Mouse (Mus musculus) E14TG2a.4 (cell line): ENCODE measurements at regions not wholly inside any gene's neighbourhood (a gene's known extent, or its start where the extent isn't known, plus 50 kb on each side); places are given as distances from the start of the nearest gene placed in this dataset.

Experiments
- H3K27me3 ChIP-seq: 2 replicates; pipeline ENCODE4 v1.6.1; 2014; ENCODE audit warnings: low read length, control low read depth; ENCODE audit not compliant: insufficient read depth
- H3K36me3 ChIP-seq: 2 replicates; pipeline ENCODE4 v1.6.1; 2014; ENCODE audit warnings: low read length, control low read depth; ENCODE audit not compliant: insufficient read depth
- H3K4me1 ChIP-seq: replicated peaks from 2 replicates; pipeline ENCODE4 v1.6.1; 2014; ENCODE audit warnings: low read depth, low read length, control low read depth
- H3K4me3 ChIP-seq: replicated peaks from 2 replicates; pipeline ENCODE4 v1.5.1; 2014; ENCODE audit warnings: mild to moderate bottlenecking, low read length
- H3K9me3 ChIP-seq: 2 replicates; pipeline ENCODE4 v1.6.1; 2014; ENCODE audit warnings: low read length, control low read depth
- CTCF ChIP-seq: conservative IDR thresholded peaks from 2 replicates; pipeline ENCODE4 v1.5.1; 2014; ENCODE audit warnings: low read length
- NANOG ChIP-seq: IDR thresholded peaks from 2 replicates; pipeline ENCODE4 v1.6.1; 2014; ENCODE audit warnings: borderline replicate concordance, low read length, mixed read lengths
- POU5F1 ChIP-seq: IDR thresholded peaks from 2 replicates; pipeline ENCODE4 v1.6.1; 2014; ENCODE audit warnings: low read length, borderline replicate concordance

DNA sequence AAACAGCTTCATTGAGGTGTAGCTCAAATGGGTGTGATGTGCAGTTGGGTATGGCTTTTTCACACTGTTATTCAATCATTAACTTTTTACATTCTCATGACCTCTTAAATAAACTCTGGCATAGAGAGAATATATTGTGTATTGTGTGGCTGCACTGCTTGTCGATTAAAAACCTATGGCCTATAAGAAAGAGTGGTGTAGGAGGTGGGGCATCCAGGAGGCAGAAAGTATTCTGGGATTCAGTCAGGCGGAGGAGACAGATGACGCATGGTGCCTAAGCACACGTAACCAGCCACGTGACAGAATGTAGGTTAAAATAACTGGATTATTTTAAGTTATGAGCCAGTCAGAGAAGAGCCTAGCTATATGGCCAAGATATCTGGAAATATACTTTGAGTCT lies 78.2 kb upstream of the Slc16a7 start:
- Histone ChIP-seq H3K36me3 (no peaks in the 10 kb centered on the region), H3K4me1 (no peaks in the 10 kb centered on the region), H3K27me3 (no peaks in the 10 kb centered on the region), H3K4me3 (no peak overlapping the region), H3K9me3 (no peaks in the 10 kb centered on the region)
- no peak for TF ChIP-seq CTCF
- TF ChIP-seq NANOG = no peak
- TF ChIP-seq POU5F1 = no peak

DNA sequence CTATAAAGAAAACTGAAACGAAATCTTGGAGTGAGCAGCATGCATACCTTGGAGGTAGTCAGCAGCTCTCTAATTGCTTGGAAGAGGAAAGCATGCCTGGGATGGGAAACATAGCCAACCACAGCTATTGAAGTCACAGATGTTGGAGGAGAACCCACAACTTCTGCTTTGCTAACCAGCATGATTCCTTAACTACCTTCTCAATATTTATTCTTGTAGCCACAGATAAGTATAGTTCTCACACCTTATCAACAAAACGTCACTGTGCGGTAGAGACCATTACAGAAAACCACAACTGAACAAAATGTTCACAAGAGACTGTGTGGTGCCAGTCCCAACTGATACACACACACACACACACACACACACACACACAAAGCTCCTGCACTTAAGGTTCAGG lies 99.1 kb upstream of the Slc16a7 start:
- Histone ChIP-seq H3K9me3 (peaks cover 10% of the 10 kb centered on the region), H3K36me3 (no peaks in the 10 kb centered on the region), H3K27me3 (no peaks in the 10 kb centered on the region), H3K4me1 (no peaks in the 10 kb centered on the region), H3K4me3 (no peak overlapping the region)
- TF ChIP-seq CTCF (no peak), POU5F1 (no peak), NANOG (no peak)

DNA sequence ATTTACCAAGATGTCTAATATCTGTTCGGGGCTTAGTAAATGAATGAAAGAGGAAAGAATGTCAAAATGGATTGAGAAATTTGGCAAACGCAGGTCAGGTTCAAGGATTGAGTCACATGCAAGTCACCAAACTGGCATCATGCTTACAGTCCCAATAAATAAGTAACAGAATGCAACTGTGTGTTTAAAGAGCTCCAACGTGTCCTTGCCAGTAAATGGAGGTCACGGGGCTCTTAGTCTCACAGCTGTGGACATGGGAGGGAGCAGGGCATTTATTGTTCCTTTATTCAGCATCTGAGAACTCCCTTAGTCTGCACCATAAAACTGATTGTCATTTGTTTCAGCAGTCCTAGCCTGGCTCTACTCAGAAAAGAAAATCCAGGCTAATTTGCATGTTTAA lies 101.1 kb upstream of the Slc16a7 start:
- TF ChIP-seq POU5F1 = no peak
- no peak for TF ChIP-seq CTCF
- TF ChIP-seq NANOG = no peak
- Histone ChIP-seq H3K4me3 (no peak overlapping the region), H3K36me3 (no peaks in the 10 kb centered on the region), H3K4me1 (no peaks in the 10 kb centered on the region), H3K27me3 (no peaks in the 10 kb centered on the region), H3K9me3 (peaks cover 10% of the 10 kb centered on the region)

DNA sequence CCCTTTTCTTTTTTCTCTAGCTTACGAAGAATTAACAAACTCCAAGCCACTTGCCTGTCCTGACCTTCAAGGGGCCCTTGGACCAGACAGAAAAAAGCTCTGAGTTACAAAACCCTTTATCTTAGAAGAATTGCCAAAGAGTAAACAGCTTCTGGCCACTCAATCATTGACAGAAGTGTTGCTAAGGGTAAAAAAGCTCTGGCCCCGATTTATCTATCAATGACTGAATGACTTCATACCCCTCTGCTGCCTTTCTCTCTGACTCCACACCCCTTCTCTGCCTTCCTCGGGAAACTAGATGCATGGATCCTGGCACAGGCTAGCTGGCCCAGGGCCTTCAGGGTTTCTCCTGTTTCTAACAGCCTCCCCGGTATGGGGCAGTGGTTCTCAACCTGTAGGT lies 105.2 kb upstream of the Slc16a7 start:
- no peaks in the 10 kb centered on the region for H3K27me3 ChIP-seq
- no peak for TF ChIP-seq NANOG
- TF ChIP-seq POU5F1 = no peak
- no peak for TF ChIP-seq CTCF
- peaks cover 10% of the 10 kb centered on the region for H3K9me3 ChIP-seq
- no peak overlapping the region for H3K4me3 ChIP-seq
- no peaks in the 10 kb centered on the region for H3K36me3 ChIP-seq
- no peaks in the 10 kb centered on the region for H3K4me1 ChIP-seq

DNA sequence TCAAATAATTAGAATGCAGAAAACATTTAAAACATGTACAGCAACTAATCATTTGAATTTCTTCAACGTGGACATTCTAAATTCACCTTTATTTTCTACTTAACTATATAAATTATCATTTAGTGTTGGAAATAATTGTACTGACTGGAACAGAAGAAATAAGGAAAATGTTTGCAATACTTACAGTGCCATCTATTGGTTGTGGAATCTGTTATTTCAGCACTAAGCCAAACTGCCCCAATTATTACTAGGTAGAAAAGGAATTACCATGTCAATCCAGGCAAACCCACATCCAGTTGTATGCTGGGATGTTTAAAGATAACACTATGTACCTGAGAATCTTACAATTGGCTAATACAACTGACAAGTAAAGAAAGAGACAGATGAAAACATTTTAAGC lies 109.1 kb upstream of the Slc16a7 start:
- H3K4me1 ChIP-seq = no peaks in the 10 kb centered on the region
- H3K4me3 ChIP-seq = no peak overlapping the region
- H3K27me3 ChIP-seq = no peaks in the 10 kb centered on the region
- TF ChIP-seq POU5F1 (no peak), CTCF (no peak), NANOG (no peak)
- no peaks in the 10 kb centered on the region for H3K36me3 ChIP-seq
- no peaks in the 10 kb centered on the region for H3K9me3 ChIP-seq

DNA sequence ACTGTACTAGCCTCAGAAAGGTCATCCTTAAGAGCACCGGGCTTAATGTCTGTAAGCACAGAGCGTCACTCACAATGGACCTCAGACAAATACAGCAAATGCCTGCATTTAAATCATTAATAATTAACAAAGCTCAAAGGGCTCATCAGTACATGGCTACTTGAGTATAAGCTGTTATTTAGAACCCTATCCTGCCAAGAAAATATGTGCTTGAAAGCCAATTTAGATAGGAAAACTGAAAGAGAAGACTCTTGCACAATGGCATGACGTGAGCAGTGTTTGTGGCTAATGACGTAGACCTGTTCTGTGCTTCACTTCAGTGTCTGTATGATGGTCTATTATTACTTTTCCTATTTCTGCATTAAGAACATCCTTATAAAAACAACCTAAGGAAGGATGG lies 111.1 kb upstream of the Slc16a7 start:
- no peak for TF ChIP-seq CTCF
- H3K4me3 ChIP-seq = no peak overlapping the region
- no peaks in the 10 kb centered on the region for H3K4me1 ChIP-seq
- no peaks in the 10 kb centered on the region for H3K9me3 ChIP-seq
- no peaks in the 10 kb centered on the region for H3K36me3 ChIP-seq
- H3K27me3 ChIP-seq = no peaks in the 10 kb centered on the region

DNA sequence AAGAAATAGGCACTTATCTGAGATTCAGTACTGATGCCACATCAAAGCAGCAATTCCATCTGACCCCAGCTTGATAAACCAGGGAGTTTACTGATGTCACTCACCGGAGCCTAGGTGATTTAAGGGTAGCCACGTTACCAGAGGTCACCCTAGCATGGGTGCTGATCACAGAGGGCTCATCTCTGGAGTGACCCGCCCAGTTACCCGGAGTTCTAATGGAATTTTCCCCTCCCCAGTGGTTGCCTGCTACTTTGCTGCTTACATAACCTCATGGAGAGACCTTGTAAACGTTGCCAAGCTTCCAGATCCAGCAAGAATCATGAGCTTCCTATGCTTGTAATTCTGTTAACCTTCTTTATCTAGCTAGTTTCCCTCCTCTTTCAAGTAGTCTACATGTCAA lies 125.8 kb upstream of the Slc16a7 start:
- no peaks in the 10 kb centered on the region for H3K4me1 ChIP-seq
- 0 out of 2 replicates have a peak, but pooled peaks cover 3% of the 10 kb centered on the region for H3K9me3 ChIP-seq
- H3K27me3 ChIP-seq = no peaks in the 10 kb centered on the region
- H3K4me3 ChIP-seq = no peak overlapping the region
- no peak for TF ChIP-seq CTCF
- TF ChIP-seq NANOG = no peak
- no peak for TF ChIP-seq POU5F1
- H3K36me3 ChIP-seq = no peaks in the 10 kb centered on the region

DNA sequence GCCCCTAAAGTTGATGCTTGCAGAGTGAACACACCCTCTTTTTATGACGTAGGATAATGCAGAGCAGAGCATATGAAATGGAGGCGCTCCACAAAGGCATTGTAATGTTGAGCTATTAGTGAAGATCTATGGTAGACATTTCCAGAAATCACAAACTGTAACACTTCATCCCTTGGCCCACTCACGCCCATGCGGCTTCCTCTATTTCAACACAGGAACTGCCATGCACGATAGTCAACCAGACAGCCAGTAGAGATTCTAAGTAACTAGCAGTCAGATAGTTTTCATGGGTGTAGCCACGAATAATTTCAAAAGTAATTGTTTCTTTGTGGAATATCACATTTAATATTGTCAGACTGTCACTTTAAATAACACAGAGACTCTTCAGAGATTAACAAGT lies 141.6 kb upstream of the Slc16a7 start:
- Histone ChIP-seq H3K4me1 (no peaks in the 10 kb centered on the region), H3K9me3 (no peaks in the 10 kb centered on the region), H3K27me3 (no peaks in the 10 kb centered on the region), H3K36me3 (no peaks in the 10 kb centered on the region), H3K4me3 (no peak overlapping the region)
- TF ChIP-seq NANOG = no peak
- no peak for TF ChIP-seq POU5F1
- no peak for TF ChIP-seq CTCF

DNA sequence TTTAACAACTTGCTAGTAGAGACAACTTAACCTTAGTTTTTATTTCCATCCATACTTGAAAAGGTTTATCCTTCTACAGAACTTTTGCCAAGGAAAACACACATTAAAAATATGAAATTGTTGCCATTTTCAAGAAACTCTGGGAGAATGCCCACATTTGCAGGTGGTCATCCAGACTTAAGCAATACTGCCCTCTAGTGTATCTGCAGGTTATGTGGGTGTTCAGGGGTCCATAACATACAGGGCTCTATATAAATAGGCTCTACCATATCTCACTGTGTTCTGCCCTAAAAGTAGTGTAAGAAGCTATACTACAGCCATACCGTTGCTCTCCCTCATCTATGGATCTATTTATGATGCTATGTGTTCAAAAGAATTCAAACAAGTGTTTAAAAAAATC lies 149.1 kb upstream of the Slc16a7 start:
- Histone ChIP-seq H3K36me3 (no peaks in the 10 kb centered on the region), H3K27me3 (no peaks in the 10 kb centered on the region), H3K4me3 (no peak overlapping the region), H3K4me1 (no peaks in the 10 kb centered on the region), H3K9me3 (0 out of 2 replicates have a peak, but pooled peaks cover 6% of the 10 kb centered on the region)
- TF ChIP-seq CTCF (peak; percentile 45), POU5F1 (no peak), NANOG (no peak)
